ENCODE assay signal across 9 mouse cellular contexts in the genomic region with DNA sequence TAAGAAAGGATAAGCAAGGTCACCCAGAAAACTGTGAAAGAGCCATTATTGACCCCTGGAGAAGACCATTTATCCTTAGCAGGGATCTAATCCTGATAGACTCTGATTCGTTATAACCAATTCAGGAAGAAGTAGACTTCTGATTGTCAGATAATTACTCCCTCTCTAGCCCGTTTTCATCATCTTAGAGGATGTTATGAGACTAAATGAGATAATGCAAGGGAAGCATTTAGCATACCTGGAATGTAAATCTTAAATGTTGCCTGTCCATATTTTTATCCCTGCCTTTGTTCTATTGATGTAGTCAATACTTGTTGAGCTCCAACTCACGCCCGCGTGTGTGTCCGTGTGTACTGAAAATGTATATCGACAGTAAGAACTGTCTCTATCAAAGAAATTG. TPM values are rescaled to one million over a fixed set of nuclear protein-coding genes. Genes with fewer than 3 reads are reported as not detected.
DNase-seq lines count a peak whose midpoint lies in the region; ATAC-seq and TF ChIP-seq lines count a peak whose summit lies in the region.
"Had no signal": no experiment of that assay in that cellular context is flagged by ENCODE, and none has a peak within 500 bp of the region (broad histone marks: within the 10 kb centered on the region; RNA-seq: fewer than 3 reads in every experiment).

No protein-coding gene starts in this region.

- peaks cover 15% of the 10 kb centered on the region for H3K79me2 ChIP-seq in myocyte (ENCODE audit: control insufficient read depth, insufficient read depth)

- no peaks in the 10 kb centered on the region for H3K27me3 ChIP-seq in embryonic facial prominence, embryonic 10.5 days (replicated peaks; ENCODE audit: low read depth, poor library complexity, severe bottlenecking)
- H3K27me3 ChIP-seq in hindbrain, embryonic 16.5 days (replicated peaks; ENCODE audit: control insufficient read depth, insufficient read depth, low read length): no peaks in the 10 kb centered on the region
- H3K27me3 ChIP-seq in myocyte (ENCODE audit: control insufficient read depth, insufficient read depth, insufficient read length): no peaks in the 10 kb centered on the region

- TF ChIP-seq CTCF in layer of hippocampus, adult 2 months (conservative IDR thresholded peaks at IDR 0.05): no peak

- no peak for TF ChIP-seq POLR2A in myocyte (IDR thresholded peaks at IDR 0.05; ENCODE audit: insufficient read length, low read depth)

- H3K4me3 ChIP-seq in layer of hippocampus, adult 2 months: peak overlapping the region; percentile 74
- H3K4me3 ChIP-seq in embryonic facial prominence, embryonic 10.5 days: peak overlapping the region; percentile 75
- H3K4me3 ChIP-seq in hindbrain, embryonic 16.5 days (ENCODE audit: low read length): peak overlapping the region; percentile 59
- peak overlapping the region; percentile 56 for H3K4me3 ChIP-seq in myocyte

- 55% methylated on average over 7 of the region's 7 CpGs for WGBS in embryonic facial prominence, embryonic 10.5 days
- 49% methylated on average over 7 of the region's 7 CpGs for WGBS in hindbrain, embryonic 16.5 days

- H3K9ac ChIP-seq in hindbrain, embryonic 16.5 days (ENCODE audit: low read depth, low read length): peak overlapping the region; percentile 74

- H3ac ChIP-seq in myocyte (ENCODE audit: control insufficient read depth, insufficient read length): no peak overlapping the region

- DNase-seq in layer of hippocampus, adult 2 months (ENCODE audit: low spot score in 2 of 2): no peak
- DNase-seq in layer of hippocampus, postnatal 36 days: no peak
- DNase-seq in embryonic facial prominence, embryonic 10.5 days (ENCODE audit: low spot score): no peak
- DNase-seq in adrenal gland, adult 2 months: no peak
- no peak for DNase-seq in thymus, postnatal 25 days
- no peak for DNase-seq in natural killer cell, adult 2 months (ENCODE audit: low spot score in 2 of 2)

- ATAC-seq in hindbrain, embryonic 16.5 days: no peak

- peak overlapping the region; percentile 93 for H3K27ac ChIP-seq in layer of hippocampus, adult 2 months
- H3K27ac ChIP-seq in embryonic facial prominence, embryonic 10.5 days (replicated peaks): peak overlapping the region; percentile 86
- peak overlapping the region; percentile 84 for H3K27ac ChIP-seq in hindbrain, embryonic 16.5 days (ENCODE audit: low read depth, low read length)

- no peaks in the 10 kb centered on the region for H3K9me3 ChIP-seq in embryonic facial prominence, embryonic 10.5 days
- H3K9me3 ChIP-seq in hindbrain, embryonic 16.5 days (ENCODE audit: control insufficient read depth, low read length): no peaks in the 10 kb centered on the region

- peaks cover 7% of the 10 kb centered on the region; the same call in 1 of the 2 replicates for H3K4me1 ChIP-seq in embryonic facial prominence, embryonic 10.5 days
- peaks cover 10% of the 10 kb centered on the region for H3K4me1 ChIP-seq in hindbrain, embryonic 16.5 days (ENCODE audit: control insufficient read depth, insufficient read depth, low read depth, low read length)

- peak overlapping the region; percentile 51 for H3K4me2 ChIP-seq in hindbrain, embryonic 16.5 days (ENCODE audit: low read length)
- peak overlapping the region; percentile 99 for H3K4me2 ChIP-seq in myocyte (ENCODE audit: low read depth)

- H3K36me3 ChIP-seq in embryonic facial prominence, embryonic 10.5 days (replicated peaks): no peaks in the 10 kb centered on the region
- no peaks in the 10 kb centered on the region for H3K36me3 ChIP-seq in hindbrain, embryonic 16.5 days (ENCODE audit: control insufficient read depth, insufficient read depth, low read length)
- H3K36me3 ChIP-seq in myocyte (ENCODE audit: control insufficient read depth, insufficient read depth): no peaks in the 10 kb centered on the region

TF ChIP-seq in myocyte, 11 proteins besides CTCF, POLR2A, EP300 and RAD21:
- TF ChIP-seq TCF3 (IDR thresholded peaks at IDR 0.05; ENCODE audit: insufficient read length, low read depth) (no peak), MYOG (IDR thresholded peaks at IDR 0.05; ENCODE audit: control insufficient read depth in 1 of 3, insufficient read depth in 1 of 3, insufficient read length in 2 of 3, low read depth in 2 of 3) (no peak), TCF12 (IDR thresholded peaks at IDR 0.05; ENCODE audit: insufficient read depth, poor library complexity, severe bottlenecking) (no peak), REST (IDR thresholded peaks at IDR 0.05; ENCODE audit: insufficient read depth, insufficient read length) (no peak), SRF (IDR thresholded peaks at IDR 0.05; ENCODE audit: control insufficient read depth, insufficient read length, low read depth) (no peak), POLR2AphosphoS2 (IDR thresholded peaks at IDR 0.05; ENCODE audit: insufficient read length, low read depth) (no peak), MYOD1 (IDR thresholded peaks at IDR 0.05; ENCODE audit: control insufficient read depth in 1 of 3, insufficient read length in 2 of 3, low read depth in 2 of 3) (no peak), USF1 (IDR thresholded peaks at IDR 0.05; ENCODE audit: low read depth) (no peak)

RNA-seq across cellular contexts. Expression of gene Them4, which starts 0.6 kb away (rescaled TPM):
- total RNA-seq in layer of hippocampus, adult 2 months (2021): 10 to 100 TPM; 24.3 to 26.5 TPM
- total RNA-seq in layer of hippocampus, postnatal 36 days (2021): 10 to 100 TPM; 27.6 to 30.7 TPM
- 8.3 TPM in 2 replicates for polyA plus RNA-seq in embryonic facial prominence, embryonic 10.5 days (2016; fragmentation: Nextera tagmentation; extraction: Ambion mirVana)
- polyA plus RNA-seq in hindbrain, embryonic 16.5 days (2015; fragmentation: Nextera tagmentation; extraction: Ambion mirVana): 63.7 and 72.1 TPM in 2 replicates
- polyA plus RNA-seq in myocyte (2012; fragmentation: generic; extraction: Trizol): 6.3 TPM
- 1 to 10 TPM; 8.2 to 8.5 TPM for total RNA-seq in adrenal gland, adult 2 months (2021)
- 0.34 and 0.74 TPM in 2 replicates for polyA plus RNA-seq in adrenal gland, adult 2 months (2012; rRNA removed)

RNA-seq across cellular contexts. Expression of gene Them5, which starts 31.4 kb away (rescaled TPM):
- not detected for total RNA-seq in layer of hippocampus, adult 2 months (2021)
- not detected for total RNA-seq in layer of hippocampus, postnatal 36 days (2021)
- polyA plus RNA-seq in embryonic facial prominence, embryonic 10.5 days (2016; fragmentation: Nextera tagmentation; extraction: Ambion mirVana): 0.11 TPM in 1 of 2 replicates, not detected in the other
- polyA plus RNA-seq in hindbrain, embryonic 16.5 days (2015; fragmentation: Nextera tagmentation; extraction: Ambion mirVana): 0.29 TPM in 1 of 2 replicates, not detected in the other
- polyA plus RNA-seq in myocyte (2012; fragmentation: generic; extraction: Trizol): not detected
- not detected for total RNA-seq in adrenal gland, adult 2 months (2021)
- polyA plus RNA-seq in adrenal gland, adult 2 months (2012; rRNA removed): not detected in 2 replicates
- total RNA-seq: neutrophil, adult 5-6 weeks had no signal

RNA-seq across cellular contexts. Expression of gene Gm4778, which starts 46.7 kb away (rescaled TPM):
- total RNA-seq in layer of hippocampus, adult 2 months (2021): not detected
- total RNA-seq in layer of hippocampus, postnatal 36 days (2021): not detected
- not detected in 2 replicates for polyA plus RNA-seq in embryonic facial prominence, embryonic 10.5 days (2016; fragmentation: Nextera tagmentation; extraction: Ambion mirVana)
- not detected in 2 replicates for polyA plus RNA-seq in hindbrain, embryonic 16.5 days (2015; fragmentation: Nextera tagmentation; extraction: Ambion mirVana)
- polyA plus RNA-seq in myocyte (2012; fragmentation: generic; extraction: Trizol): not detected
- total RNA-seq in adrenal gland, adult 2 months (2021): not detected
- polyA plus RNA-seq in adrenal gland, adult 2 months (2012; rRNA removed): not detected in 2 replicates
- total RNA-seq: neutrophil, adult 5-6 weeks had no signal

RNA-seq across cellular contexts. Expression of gene C2cd4d, which starts 51.7 kb away (rescaled TPM):
- total RNA-seq in layer of hippocampus, adult 2 months (2021): under 1 TPM; 0.36 to 0.47 TPM
- total RNA-seq in layer of hippocampus, postnatal 36 days (2021): not detected
- 0.30 and 0.31 TPM in 2 replicates for polyA plus RNA-seq in embryonic facial prominence, embryonic 10.5 days (2016; fragmentation: Nextera tagmentation; extraction: Ambion mirVana)
- 1.6 and 1.8 TPM in 2 replicates for polyA plus RNA-seq in hindbrain, embryonic 16.5 days (2015; fragmentation: Nextera tagmentation; extraction: Ambion mirVana)
- not detected for polyA plus RNA-seq in myocyte (2012; fragmentation: generic; extraction: Trizol)
- under 1 TPM in 1 of 2 experiments, not detected in 1; 0.52 TPM for total RNA-seq in adrenal gland, adult 2 months (2021)
- 4.0 and 5.4 TPM in 2 replicates for polyA plus RNA-seq in adrenal gland, adult 2 months (2012; rRNA removed)
- total RNA-seq: neutrophil, adult 5-6 weeks had no signal
